Mouse (Mus musculus): Measurements from ENCODE around the gene Avl9. TPM values are rescaled to one million over a fixed set of nuclear protein-coding genes. Genes with fewer than 3 reads are reported as not detected.

The Avl9 gene
- total RNA-seq, 2 experiments from 2014 or later = 42.5 to 44.4 TPM

DNA sequence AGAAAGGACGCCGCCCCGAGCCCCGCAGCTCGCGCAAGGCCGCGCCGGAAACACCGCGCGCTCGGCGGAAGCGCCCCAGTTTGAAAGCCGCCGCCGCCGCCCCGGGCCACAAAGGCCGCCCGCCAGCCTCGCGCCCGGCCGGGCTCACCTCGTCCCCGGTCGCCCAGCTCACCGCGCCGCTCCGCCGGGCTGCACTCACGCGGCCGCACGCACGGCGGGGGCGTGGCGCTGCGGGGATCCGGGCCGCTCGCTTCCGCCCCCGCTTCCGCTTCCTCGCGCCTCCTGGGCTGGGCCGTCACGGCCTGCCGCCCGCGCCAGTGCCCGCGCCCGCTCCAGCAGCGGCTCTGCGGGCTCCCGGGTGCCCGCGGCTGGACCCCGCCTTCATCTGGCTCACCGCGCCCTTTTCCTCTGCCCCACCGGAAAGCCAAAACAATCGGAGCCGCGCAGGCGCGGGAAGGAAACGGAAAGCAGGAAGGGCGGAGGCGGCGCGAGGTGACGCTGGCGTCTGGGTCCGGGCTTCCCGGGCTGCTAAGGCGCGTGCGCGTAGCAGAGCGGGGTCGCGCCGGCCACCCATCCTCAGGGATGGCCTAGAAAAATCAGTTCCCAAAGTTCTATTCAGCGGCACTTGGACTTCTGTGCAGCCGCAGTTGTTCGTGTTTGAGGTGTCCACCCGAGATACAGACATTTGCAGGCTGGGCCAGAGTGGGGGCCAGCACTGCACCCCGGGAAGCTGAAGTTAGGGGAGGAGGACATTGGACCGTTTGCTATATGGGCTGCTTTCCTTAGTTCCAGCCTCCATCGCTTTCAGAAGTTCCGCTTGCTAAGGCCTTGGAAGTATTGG is 82.8 kb downstream of the Avl9 start, which contains the start of gene Kbtbd2:
Gene Kbtbd2, minus strand, starts transcription at position 503 of the 841 bp plus-strand sequence.
- TF ChIP-seq CTCF (conservative IDR thresholded peaks at IDR 0.05) = no peak
- peak; percentile 94 for DNase-seq (ENCODE audit: low spot score in 2 of 2)
- Histone ChIP-seq H3K4me3 (peak within 1 kb of the TSS; percentile 90), H3K27ac (peak within 1 kb of the TSS; percentile 99)

DNA sequence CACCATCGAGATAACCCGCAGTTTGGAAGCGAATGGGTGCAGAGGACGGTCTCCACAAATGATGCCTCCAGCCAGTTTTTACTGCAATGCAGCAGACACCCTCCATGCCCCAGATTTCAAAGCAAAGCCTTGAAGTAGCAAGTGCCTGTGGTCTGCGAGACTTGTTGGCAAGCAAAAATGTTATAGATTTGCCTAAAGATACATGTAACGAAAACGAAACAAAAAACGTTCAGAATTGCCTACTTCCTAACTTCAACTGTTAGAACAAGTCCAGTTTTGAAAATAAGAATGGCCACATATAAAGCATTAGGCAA is 83.4 kb downstream of the Avl9 start:
- peak overlapping the region; percentile 90 for H3K4me3 ChIP-seq
- peak overlapping the region; percentile 99 for H3K27ac ChIP-seq
- TF ChIP-seq CTCF (conservative IDR thresholded peaks at IDR 0.05) = no peak
- DNase-seq (ENCODE audit: low spot score in 2 of 2) = no peak

DNA sequence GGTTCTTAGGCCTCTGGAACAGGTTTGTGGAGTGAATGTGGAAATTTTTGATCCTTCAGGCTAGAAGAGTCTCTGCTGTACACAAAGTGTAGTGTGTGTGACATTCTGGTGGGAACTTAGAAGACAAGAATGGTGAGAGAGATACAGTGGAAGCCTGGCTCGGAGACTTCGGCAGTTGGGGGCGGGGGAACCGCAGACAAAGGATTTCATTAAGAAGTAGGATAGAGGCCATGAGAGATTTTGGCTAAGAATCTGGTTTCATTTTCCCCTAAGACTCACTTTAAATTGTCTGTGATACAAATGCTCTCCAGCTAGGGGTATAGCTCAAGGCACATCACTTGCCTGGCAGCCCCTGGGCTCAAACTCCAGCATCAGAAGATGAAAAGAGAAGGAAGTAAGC is 90.3 kb downstream of the Avl9 start:
- DNase-seq (ENCODE audit: low spot score in 2 of 2) = no peak
- TF ChIP-seq CTCF (conservative IDR thresholded peaks at IDR 0.05) = no peak
- Histone ChIP-seq H3K27ac (no peak overlapping the region), H3K4me3 (no peak overlapping the region)

DNA sequence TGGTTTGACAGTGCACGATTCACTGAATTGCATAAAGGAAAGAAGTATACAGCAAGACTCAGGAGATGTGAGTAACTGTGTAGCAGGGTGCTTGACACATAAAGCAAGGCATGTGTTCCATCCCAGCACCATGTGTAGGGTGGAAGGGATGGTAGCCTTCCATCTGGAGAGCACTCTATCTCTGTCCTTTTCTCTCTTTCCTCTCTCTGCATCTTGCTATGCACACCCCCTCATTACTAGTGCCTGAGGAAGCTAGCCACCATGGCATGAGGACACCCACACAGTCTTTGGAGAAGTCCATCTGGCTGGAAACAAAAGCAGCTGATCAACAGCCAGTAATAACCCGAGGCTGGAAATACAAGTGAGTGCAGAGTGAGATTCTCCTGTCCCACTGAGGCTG is 91.5 kb downstream of the Avl9 start:
- H3K27ac ChIP-seq = no peak overlapping the region
- H3K4me3 ChIP-seq = no peak overlapping the region
- TF ChIP-seq CTCF (conservative IDR thresholded peaks at IDR 0.05) = no peak
- peak in 1 of 2 experiments; percentile 11 for DNase-seq (ENCODE audit: low spot score in 2 of 2)

DNA sequence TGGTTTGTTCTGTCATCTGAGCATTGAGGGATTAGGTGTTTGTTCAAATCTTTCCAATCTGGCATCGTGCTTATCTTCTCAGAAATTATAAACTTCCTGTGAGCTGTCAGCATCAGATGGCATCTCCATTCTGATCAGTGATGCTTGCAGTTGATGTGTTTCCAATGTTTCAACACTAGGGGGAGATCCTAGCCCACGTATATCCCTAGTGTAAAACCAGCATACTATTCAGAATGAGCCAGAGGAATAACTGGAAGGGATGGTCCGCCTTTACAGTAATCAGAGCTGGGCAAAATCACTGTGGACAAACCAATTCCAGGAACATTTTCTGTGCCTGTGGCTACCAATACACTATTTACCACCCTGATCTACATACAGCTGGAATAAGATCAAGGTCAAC is 94.0 kb downstream of the Avl9 start:
- peak; percentile 96 for TF ChIP-seq CTCF (conservative IDR thresholded peaks at IDR 0.05)
- Histone ChIP-seq H3K4me3 (no peak overlapping the region), H3K27ac (no peak overlapping the region)
- DNase-seq (ENCODE audit: low spot score in 2 of 2) = peak; percentile 65

Other genes starting within 250 kb of the Avl9 start
- 1 to 10 TPM; 3.1 to 3.5 TPM for gene Pde1c, start 145.8 kb upstream of the Avl9 start, total RNA-seq (2021)
- 10 to 100 TPM; 12.7 to 14.3 TPM for gene Lsm5, start 10.2 kb upstream of the Avl9 start, total RNA-seq (2021)
- 10 to 100 TPM; 50.7 to 51.4 TPM for gene Kbtbd2, start 82.9 kb downstream of the Avl9 start, total RNA-seq (2021)
- gene Fkbp9, start 117.2 kb downstream of the Avl9 start, total RNA-seq (2021) = 10 to 100 TPM; 27.0 to 28.9 TPM
- gene Nt5c3, start 209.0 kb downstream of the Avl9 start, total RNA-seq (2021) = 10 to 100 TPM; 40.6 to 44.3 TPM
- gene Vmn1r4, start 209.1 kb downstream of the Avl9 start, total RNA-seq (2021) = under 1 TPM; 0.22 to 0.59 TPM

Measured in layer of hippocampus, adult 2 months (tissue).